Mouse (Mus musculus) B cell, adult 62 days (primary cell): Measurements from ENCODE around the gene Sepsecs. TPM values are rescaled to one million over a fixed set of nuclear protein-coding genes. Genes with fewer than 3 reads are reported as not detected.

Source experiments
- total RNA-seq: library from RNA; stranded (reverse); gene quantifications from 4 replicates; pipeline ENCODE4 v1.2.4, GENCODE M21; 2023

The Sepsecs gene
- 16.0 to 18.9 TPM (median 18.4 TPM) in 4 replicates for total RNA-seq

DNA sequence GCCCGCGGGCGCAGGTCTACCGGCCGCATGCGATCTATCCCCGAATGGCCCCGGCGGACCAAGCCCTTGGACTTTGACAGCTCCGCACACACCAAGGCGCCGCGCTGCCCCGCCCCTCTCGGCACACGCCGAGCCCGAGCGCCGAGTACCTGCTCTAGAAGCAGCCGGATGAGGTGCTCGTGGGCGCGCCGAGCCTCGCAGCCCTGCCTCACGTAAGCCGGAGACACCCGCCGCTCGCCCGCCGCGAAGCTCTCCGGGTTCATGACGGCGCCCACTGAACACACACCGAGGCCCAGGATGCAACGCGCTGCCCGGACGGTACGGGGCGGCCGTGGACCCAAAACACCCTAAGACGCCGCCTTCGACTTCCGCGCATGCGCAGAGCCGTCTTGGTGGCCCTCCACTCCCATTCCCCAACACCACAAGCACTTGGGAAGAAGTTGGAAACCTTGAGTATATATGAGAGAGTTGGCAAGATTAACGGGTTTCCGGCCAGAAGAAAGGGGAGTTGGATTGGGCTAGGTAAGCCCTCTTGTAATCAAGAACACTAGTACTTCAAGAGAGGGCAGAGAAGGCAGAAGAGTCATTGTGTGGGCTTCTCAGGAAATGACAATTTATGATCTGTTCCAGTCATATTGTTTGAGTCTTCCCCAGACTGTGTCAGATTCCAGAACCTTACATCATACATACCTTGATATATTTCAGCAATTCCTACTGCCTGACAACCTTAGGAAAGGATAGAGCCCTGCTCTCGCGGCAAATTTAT, at the start of gene Sepsecs:
Gene Sepsecs, minus strand, starts transcription at position 283 of the 766 bp plus-strand sequence.

Other genes starting within 250 kb of the Sepsecs start
- not detected in 4 replicates for gene Ccdc149, start 198.2 kb downstream of the Sepsecs start, total RNA-seq
- gene Lgi2, start 103.2 kb downstream of the Sepsecs start, total RNA-seq = not detected in 4 replicates
- 15.5 to 19.2 TPM (median 16.6 TPM) in 4 replicates for gene Pi4k2b, start 71.9 kb upstream of the Sepsecs start, total RNA-seq
- 14.2 to 19.4 TPM (median 16.9 TPM) in 4 replicates for gene Zcchc4, start 105.7 kb upstream of the Sepsecs start, total RNA-seq
- gene Anapc4, start 164.3 kb upstream of the Sepsecs start, total RNA-seq = 56.5 to 60.8 TPM (median 57.6 TPM) in 4 replicates